Mouse (Mus musculus) NIH3T3 (cell line): Measurements from ENCODE around the gene Vps41.

Experiments
- DNase-seq: peaks from one replicate; pipeline ENCODE4 v3.0.0-alpha.2; 2012; ENCODE audit warnings: low read depth

Vps41 gene

DNA sequence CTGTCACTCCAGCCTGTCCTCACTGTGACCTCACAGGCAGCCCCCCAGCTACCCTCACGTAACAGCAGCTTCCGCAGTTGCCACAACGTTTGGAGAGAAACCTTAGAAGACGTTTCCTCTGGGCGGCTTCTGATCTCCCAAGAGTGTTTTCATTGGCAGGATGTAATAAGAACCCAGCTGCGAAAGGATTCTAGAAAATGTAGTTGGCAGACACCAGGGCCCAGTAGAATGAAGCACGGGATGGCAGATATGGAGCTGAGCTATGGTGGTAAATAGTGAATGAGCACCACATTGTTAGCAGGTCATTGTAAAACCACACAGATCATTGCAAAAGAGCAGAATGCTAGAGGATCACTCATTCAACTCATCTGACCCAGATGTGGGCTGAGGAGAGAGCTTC is 158.2 kb downstream of the Vps41 start:
- DNase-seq: peak; percentile 51

- no peak for DNase-seq
These were observed 175.8 kb downstream of the Vps41 start for GRCm38 (mm10) chr13:18892910-18893309.

DNA sequence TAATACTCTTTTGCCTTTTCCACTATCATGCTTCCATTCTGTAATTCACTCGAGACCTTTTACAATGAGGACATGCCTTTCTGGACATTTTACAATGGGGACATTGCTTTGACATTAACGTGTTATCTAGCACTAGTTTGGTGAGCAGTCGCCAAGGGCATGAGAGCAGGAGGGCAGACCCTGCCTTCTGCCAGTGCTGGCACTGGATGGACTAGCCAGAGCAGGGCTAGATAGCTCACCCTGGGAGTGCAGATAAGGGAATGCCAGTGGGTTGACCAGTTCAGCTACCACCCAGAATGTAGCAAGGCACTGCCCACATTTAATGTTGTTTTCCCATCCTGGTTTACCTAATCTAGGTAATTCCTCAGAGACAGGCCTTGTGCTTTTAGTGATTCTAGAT is 179.7 kb downstream of the Vps41 start:
- no peak for DNase-seq

GRCm38 (mm10) chr13:18903623-18904022 is 186.5 kb downstream of the Vps41 start:
- no peak for DNase-seq

DNA sequence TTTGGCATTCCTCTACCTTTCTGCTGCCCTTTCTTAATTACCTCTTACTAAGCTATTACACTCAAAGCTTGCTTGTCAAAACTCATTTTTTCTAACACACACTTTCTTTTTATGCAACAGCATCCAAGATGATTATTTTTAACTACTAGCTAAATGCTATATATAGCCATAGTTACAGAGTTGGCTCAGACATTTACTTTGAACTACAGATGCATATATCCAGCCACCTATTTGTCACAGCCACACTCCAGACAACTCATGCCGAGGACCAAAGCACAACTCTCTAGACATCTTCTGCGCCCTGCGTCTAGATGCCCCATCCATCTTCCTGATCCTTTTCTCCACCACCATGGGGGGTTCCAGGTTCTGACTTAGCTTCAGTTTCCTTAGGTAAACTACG is 197.7 kb downstream of the Vps41 start:
- no peak for DNase-seq
